Mouse (Mus musculus) brown adipose tissue, adult 24 weeks (tissue): ENCODE measurements around the gene Prx. TPM values are rescaled to one million over a fixed set of nuclear protein-coding genes. Genes with fewer than 3 reads are reported as not detected.

Source experiments
- H3K27ac ChIP-seq: fragments of 200-500 bp; replicated peaks from 2 replicates; pipeline ENCODE4 v1.5.1; 2012; ENCODE audit warnings: low read depth, mild to moderate bottlenecking, low read length
- H3K4me1 ChIP-seq: fragments of 200-500 bp; 2 replicates; pipeline ENCODE4 v1.6.1; 2012; ENCODE audit warnings: low read length, mixed read lengths; ENCODE audit not compliant: control insufficient read depth, insufficient read depth, insufficient read length
- H3K4me3 ChIP-seq: fragments of 200-500 bp; 2 replicates; pipeline ENCODE4 v1.5.1; 2012; ENCODE audit warnings: low read depth, mild to moderate bottlenecking, low read length, moderate library complexity; ENCODE audit not compliant: insufficient read depth
- polyA plus RNA-seq: library from polyadenylated mRNA; stranded (reverse); fragments of >200 nt; gene quantifications from 2 replicates; pipeline ENCODE4 v1.2.4, GENCODE M21; 2012; ENCODE audit not compliant: missing spikeins, insufficient read depth, insufficient read length

Gene Prx
- polyA plus RNA-seq, 1 experiment, result 0.32 TPM

DNA sequence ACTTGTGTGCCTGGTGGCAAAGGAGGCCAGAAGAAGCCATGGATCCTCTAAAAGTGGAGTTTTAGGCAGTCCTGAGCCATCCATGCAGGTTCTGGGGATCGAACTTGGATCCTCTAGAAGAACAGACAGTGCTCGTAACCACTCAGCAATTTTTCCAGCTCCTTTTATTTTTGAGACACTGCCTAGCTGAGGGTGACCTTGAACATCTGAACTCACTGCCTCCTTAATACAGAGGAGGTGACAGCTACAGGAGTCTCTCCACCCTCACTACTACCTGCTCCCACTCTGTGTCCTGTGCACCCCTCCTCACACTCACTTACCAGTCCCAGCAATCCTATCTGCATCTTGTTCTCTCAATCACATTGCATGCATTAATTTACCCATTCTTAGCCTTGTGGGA lies 23.5 kb upstream of the Prx start:
- Histone ChIP-seq H3K4me1 (no peaks in the 10 kb centered on the region; the same call in 1 of the 2 replicates), H3K4me3 (no peak overlapping the region), H3K27ac (no peak overlapping the region)

DNA sequence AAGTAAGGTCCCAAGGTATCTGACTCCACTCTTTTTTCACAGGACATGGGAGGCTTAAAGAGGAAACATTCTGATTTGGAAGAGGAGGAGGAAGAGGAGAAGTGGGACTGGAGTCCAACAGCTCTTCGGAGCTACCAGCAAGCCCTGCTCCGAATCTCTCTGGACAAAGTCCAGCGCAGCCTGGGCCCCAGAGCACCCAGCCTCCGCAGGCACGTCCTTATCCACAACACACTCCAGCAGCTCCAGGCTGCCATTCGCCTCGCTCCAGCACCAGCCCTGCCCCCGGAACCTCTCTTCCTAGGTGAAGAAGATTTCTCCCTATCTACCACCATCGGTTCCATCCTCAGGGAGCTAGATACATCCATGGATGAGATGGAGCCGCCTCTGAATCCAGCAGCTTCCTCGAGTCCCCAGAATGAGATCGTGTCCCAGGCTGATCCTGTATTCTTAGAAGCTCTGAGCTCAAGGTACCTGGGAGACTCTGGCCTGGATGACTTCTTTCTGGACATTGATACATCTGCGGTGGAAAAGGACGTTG lies 23.0 kb upstream of the Prx start:
- no peaks in the 10 kb centered on the region; the same call in 1 of the 2 replicates for H3K4me1 ChIP-seq
- no peak overlapping the region for H3K4me3 ChIP-seq
- H3K27ac ChIP-seq, result no peak overlapping the region

DNA sequence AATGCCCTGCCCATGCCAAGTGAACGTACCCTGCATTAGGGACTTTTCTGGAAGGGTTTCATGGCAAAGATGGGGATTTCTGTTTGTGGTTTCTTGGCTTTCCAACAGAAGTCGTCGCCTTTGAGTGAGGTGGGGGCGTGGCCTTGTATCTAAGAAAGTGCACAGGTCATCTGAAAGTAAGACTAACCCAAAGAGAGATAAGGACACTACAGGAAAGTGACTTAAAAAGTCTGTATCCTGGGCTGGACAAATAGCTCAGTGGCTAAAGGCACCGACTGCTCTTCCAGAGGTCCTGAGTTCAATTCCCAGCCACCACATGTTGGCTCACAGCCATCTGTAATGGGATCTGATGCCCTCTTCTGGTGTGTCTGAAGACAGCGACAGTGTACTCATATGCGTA lies 20.6 kb upstream of the Prx start:
- no peak overlapping the region for H3K27ac ChIP-seq
- H3K4me1 ChIP-seq, result no peaks in the 10 kb centered on the region; the same call in 1 of the 2 replicates
- H3K4me3 ChIP-seq, result no peak overlapping the region

GRCm38 (mm10) chr7:27479750-27480149 lies 19.4 kb upstream of the Prx start:
- no peaks in the 10 kb centered on the region; the same call in 1 of the 2 replicates for H3K4me1 ChIP-seq
- H3K27ac ChIP-seq, result no peak overlapping the region
- H3K4me3 ChIP-seq, result no peak overlapping the region

- Histone ChIP-seq H3K4me3 (no peak overlapping the region), H3K4me1 (no peaks in the 10 kb centered on the region; the same call in 1 of the 2 replicates), H3K27ac (no peak overlapping the region)
These were observed 18.6 kb upstream of the Prx start for GRCm38 (mm10) chr7:27480506-27480905.

GRCm38 (mm10) chr7:27480927-27481626 lies 18.0 kb upstream of the Prx start:
- H3K27ac ChIP-seq, result peak overlapping the region; percentile 1; the same call in 1 of the 2 replicates
- peak overlapping the region; percentile 44 for H3K4me3 ChIP-seq
- no peaks in the 10 kb centered on the region; the same call in 1 of the 2 replicates for H3K4me1 ChIP-seq

DNA sequence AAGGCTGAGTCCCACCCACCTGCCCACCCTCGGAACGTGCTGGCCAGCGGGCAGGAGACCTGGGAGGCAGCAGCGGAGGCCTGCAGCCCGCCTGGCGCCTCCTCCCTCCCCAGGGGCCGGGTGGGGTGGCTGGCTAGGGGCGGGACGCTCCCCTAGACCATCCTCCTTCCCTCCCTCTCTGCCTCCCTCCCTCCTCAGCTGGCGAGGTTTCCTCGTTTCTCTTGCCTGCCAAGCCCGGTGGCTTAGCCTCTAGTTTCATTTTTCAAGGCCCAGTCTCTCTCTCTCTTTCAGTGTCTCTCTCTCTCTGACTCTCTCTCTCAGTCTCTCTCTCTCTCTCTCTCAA lies 17.5 kb upstream of the Prx start:
- peak overlapping the region; percentile 94 for H3K27ac ChIP-seq
- H3K4me3 ChIP-seq, result peak overlapping the region; percentile 50
- no peaks in the 10 kb centered on the region for H3K4me1 ChIP-seq

DNA sequence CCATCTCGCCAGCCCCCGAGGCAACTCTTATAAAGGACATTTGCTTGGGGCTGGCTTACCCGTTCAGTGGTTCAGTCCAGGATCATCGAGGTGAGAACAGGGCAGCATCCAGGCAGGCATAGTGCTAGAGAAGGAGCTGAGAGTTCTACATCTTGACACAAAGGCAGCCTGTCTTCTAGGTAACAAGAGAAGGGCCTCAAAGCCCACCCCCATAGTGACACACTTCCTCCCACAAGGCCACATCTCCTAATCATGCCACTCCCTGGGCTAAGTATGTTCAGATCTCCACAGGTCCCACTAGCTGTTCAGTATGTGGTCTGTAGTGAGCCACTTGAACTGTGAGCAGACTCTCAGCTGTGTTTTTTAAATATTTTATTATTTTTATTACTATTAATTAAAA lies 15.3 kb upstream of the Prx start:
- Histone ChIP-seq H3K27ac (no peak overlapping the region), H3K4me1 (0 out of 2 replicates have a peak, but pooled peaks cover 2% of the 10 kb centered on the region), H3K4me3 (no peak overlapping the region)

DNA sequence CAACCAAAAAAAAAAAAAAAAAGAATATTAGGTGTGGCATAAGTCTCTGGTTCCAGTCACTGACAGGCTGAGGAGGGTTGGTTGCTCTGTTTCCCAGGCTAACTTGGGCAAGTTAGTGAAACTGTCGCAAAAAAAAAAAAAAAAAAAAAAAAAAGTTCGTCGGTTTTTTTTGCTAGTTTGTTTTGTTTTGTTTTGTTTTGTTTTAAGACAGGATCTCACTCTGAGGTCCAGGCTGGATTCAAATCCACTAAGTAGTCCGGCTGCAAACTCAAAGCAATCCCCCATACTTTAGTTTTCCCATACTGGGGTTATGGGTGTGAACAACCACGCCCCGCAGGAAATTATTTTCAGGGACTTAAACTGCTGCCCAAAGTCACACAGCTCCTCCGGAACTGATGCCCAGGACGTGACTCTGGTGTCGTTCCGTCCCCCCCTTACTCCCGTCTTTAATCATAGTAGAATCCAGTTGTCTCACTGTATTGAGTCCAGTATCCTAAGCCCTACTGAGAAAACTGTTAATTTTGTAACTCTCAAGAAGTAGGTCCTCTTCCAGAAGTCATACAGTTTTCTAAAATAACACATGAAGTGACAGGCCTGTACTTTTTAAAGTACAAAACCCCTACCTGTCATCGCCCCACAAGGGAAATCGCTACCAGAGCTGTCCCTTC lies 12.9 kb upstream of the Prx start:
- peak overlapping the region; percentile 57 for H3K4me3 ChIP-seq
- peaks cover 2% of the 10 kb centered on the region; the same call in 1 of the 2 replicates for H3K4me1 ChIP-seq
- peak overlapping the region; percentile 78 for H3K27ac ChIP-seq

DNA sequence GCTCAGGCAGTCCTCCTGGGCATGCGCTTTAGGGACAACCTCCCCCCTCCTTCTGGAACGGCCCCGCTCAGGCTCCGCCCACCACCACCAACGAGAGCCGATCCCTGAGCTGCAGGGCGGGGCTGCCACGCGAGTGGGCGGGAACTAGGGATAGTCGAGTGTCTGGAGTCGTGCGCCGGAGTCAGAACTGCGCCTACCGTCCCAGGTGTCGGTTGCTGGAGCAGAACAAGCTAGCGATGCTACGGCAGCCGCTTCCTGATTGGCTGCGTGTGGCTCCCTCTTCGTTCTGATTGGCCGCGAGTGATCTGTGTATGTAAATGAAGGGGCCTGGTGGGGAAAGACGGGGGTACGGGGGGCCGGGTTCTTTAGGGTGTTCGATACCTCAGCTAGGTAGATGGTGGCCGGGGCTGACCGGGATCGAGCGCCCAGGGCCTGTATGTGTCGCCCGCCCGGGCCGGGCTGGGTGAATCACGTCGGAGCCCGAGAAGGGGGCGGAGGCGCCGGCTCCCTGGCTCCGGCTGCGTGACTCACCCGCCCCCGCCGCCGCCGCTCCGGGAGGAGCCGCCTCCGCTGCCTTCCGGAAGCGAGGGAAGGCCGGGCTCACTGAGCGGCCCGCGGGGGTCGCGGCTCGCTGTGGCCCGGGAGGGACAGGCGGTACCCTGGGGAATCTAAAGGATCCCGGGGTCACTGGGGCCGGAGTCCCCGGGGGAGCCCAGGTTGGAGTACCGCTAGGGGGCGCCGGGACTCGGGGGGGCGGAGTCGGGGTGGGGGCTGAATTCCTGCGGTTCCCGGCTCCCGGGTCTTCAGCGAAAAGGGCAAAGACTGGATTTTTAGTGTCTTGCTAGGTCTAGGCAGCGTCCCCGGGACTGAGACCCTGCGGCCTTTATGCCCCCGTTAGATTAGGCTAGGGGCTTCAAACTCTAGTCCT lies 12.1 kb upstream of the Prx start, which contains the start of gene Sertad1:
Sertad1 (plus strand) TSS at position 141 of the 928 bp plus-strand sequence.
- H3K4me1 ChIP-seq, result peaks cover 6% of the 10 kb centered on the region
- H3K4me3 ChIP-seq, result peak within 1 kb of the TSS; percentile 81

GRCm38 (mm10) chr7:27487740-27488268 lies 11.3 kb upstream of the Prx start:
- Histone ChIP-seq H3K4me3 (peak overlapping the region; percentile 81), H3K27ac (peak overlapping the region; percentile 85), H3K4me1 (peaks cover 7% of the 10 kb centered on the region)

More for the DNA sequence above, 12.1 kb upstream of the Prx start, which contains the start of gene Sertad1:
- H3K27ac ChIP-seq, result peak within 1 kb of the TSS; percentile 85

GRCm38 (mm10) chr7:27489270-27489869 lies 9.8 kb upstream of the Prx start:
- H3K27ac ChIP-seq, result peak overlapping the region; percentile 83; the same call in 1 of the 2 replicates

DNA sequence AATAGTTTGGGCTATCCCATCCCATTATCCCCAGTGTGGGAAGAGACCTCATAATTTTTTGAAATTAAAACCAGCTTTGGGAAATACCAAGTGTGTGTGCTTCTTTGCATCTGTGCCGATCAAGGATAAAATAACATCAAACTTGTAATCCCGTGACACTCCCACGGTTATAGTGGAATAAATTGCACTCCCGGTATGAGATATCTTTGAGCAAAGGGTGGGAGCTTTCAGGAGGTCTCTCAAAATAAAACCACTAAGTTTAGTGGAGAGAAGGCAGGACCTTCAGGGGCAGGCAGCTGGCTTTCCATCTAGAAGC lies 8.9 kb upstream of the Prx start:
- Histone ChIP-seq H3K4me3 (peak overlapping the region; percentile 49), H3K27ac (peak overlapping the region; percentile 83), H3K4me1 (peaks cover 13% of the 10 kb centered on the region)

More at GRCm38 (mm10) chr7:27489270-27489869, 9.8 kb upstream of the Prx start:
- no peak overlapping the region for H3K4me3 ChIP-seq
- H3K4me1 ChIP-seq, result peaks cover 13% of the 10 kb centered on the region
